Comparison of ENCODE assay signal across 19 mouse cellular contexts in genomic region chr16:88294209-88294608, GRCm38 (mm10). TPM values are rescaled to one million over a fixed set of nuclear protein-coding genes. Genes with fewer than 3 reads are reported as not detected.
DNase-seq lines count a peak whose midpoint lies in the region; ATAC-seq and TF ChIP-seq lines count a peak whose summit lies in the region.
"Had no signal": no experiment of that assay in that cellular context is flagged by ENCODE, and none has a peak within 500 bp of the region (broad histone marks: within the 10 kb centered on the region; RNA-seq: fewer than 3 reads in every experiment).

No protein-coding gene starts in this region.

- no peak overlapping the region for H3K9ac ChIP-seq in hindbrain, embryonic 14.5 days
- H3K9ac ChIP-seq in hindbrain, embryonic 13.5 days = no peak overlapping the region
- H3K9ac ChIP-seq in lung, embryonic 14.5 days = no peak overlapping the region
- H3K9ac ChIP-seq: forebrain, embryonic 13.5 days; limb, embryonic 13.5 days; midbrain, embryonic 13.5 days; stomach, embryonic 15.5 days had no signal

- no peak overlapping the region for H3K27ac ChIP-seq in hindbrain, embryonic 14.5 days
- H3K27ac ChIP-seq in hindbrain, embryonic 13.5 days = no peak overlapping the region
- H3K27ac ChIP-seq in lung, embryonic 14.5 days (ENCODE audit: low read depth) = no peak overlapping the region
- H3K27ac ChIP-seq: forebrain, embryonic 13.5 days; limb, embryonic 13.5 days; midbrain, embryonic 13.5 days; stomach, embryonic 15.5 days had no signal

- peak; percentile 44 for TF ChIP-seq CTCF in lung, embryonic 14.5 days (IDR thresholded peaks at IDR 0.05; ENCODE audit: low read depth)
- TF ChIP-seq CTCF in brain, embryonic 14.5 days (IDR thresholded peaks at IDR 0.05; ENCODE audit: borderline replicate concordance, extremely low read depth, insufficient read depth, insufficient read length) = peak; percentile 40; the same call in 1 of the 2 replicates

- H3K27me3 ChIP-seq in hindbrain, embryonic 14.5 days (ENCODE audit: control insufficient read depth, insufficient read depth, low read length) = no peaks in the 10 kb centered on the region
- H3K27me3 ChIP-seq in hindbrain, embryonic 13.5 days = peaks cover 2% of the 10 kb centered on the region; the same call in 1 of the 2 replicates
- peaks cover 21% of the 10 kb centered on the region for H3K27me3 ChIP-seq in lung, embryonic 14.5 days (ENCODE audit: insufficient read depth, low read length)

- no peak for ATAC-seq in hindbrain, embryonic 14.5 days (ENCODE audit: low FRiP score)
- ATAC-seq in hindbrain, embryonic 13.5 days (ENCODE audit: low FRiP score) = no peak
- no peak for ATAC-seq in lung, embryonic 14.5 days (ENCODE audit: insufficient read depth)
- ATAC-seq: forebrain, embryonic 13.5 days; intestine, embryonic 16.5 days; midbrain, embryonic 13.5 days had no signal

- no peaks in the 10 kb centered on the region for H3K36me3 ChIP-seq in hindbrain, embryonic 14.5 days (replicated peaks; ENCODE audit: control insufficient read depth, insufficient read depth)
- H3K36me3 ChIP-seq in hindbrain, embryonic 13.5 days = no peaks in the 10 kb centered on the region
- no peaks in the 10 kb centered on the region for H3K36me3 ChIP-seq in lung, embryonic 14.5 days (ENCODE audit: insufficient read depth)
- H3K36me3 ChIP-seq: G1E; limb, embryonic 13.5 days; midbrain, embryonic 13.5 days; stomach, embryonic 15.5 days had no signal

- H3K4me1 ChIP-seq in hindbrain, embryonic 14.5 days (replicated peaks; ENCODE audit: control insufficient read depth, insufficient read depth, low read length) = peaks cover 8% of the 10 kb centered on the region; the same call in 1 of the 2 replicates
- H3K4me1 ChIP-seq in hindbrain, embryonic 13.5 days (replicated peaks) = peaks cover 5% of the 10 kb centered on the region
- no peaks in the 10 kb centered on the region for H3K4me1 ChIP-seq in lung, embryonic 14.5 days (ENCODE audit: insufficient read depth)

- WGBS in hindbrain, embryonic 14.5 days = 48% methylated on average over 3 of the region's 3 CpGs
- WGBS in hindbrain, embryonic 13.5 days = 63% methylated on average over 3 of the region's 3 CpGs
- 41% methylated on average over 3 of the region's 3 CpGs for WGBS in lung, embryonic 14.5 days

- H3K4me2 ChIP-seq in hindbrain, embryonic 14.5 days (replicated peaks) = no peak overlapping the region
- no peak overlapping the region for H3K4me2 ChIP-seq in hindbrain, embryonic 13.5 days
- H3K4me2 ChIP-seq in lung, embryonic 14.5 days = no peak overlapping the region
- H3K4me2 ChIP-seq: forebrain, embryonic 13.5 days; limb, embryonic 13.5 days; midbrain, embryonic 13.5 days; stomach, embryonic 15.5 days had no signal

- no peaks in the 10 kb centered on the region for H3K9me3 ChIP-seq in hindbrain, embryonic 14.5 days (ENCODE audit: control insufficient read depth, low read length)
- no peaks in the 10 kb centered on the region for H3K9me3 ChIP-seq in hindbrain, embryonic 13.5 days
- no peaks in the 10 kb centered on the region for H3K9me3 ChIP-seq in lung, embryonic 14.5 days (ENCODE audit: low read depth, low read length)
- H3K9me3 ChIP-seq: forebrain, embryonic 13.5 days; limb, embryonic 13.5 days; midbrain, embryonic 13.5 days; stomach, embryonic 15.5 days had no signal

- TF ChIP-seq POLR2A in brain, embryonic 14.5 days (IDR thresholded peaks at IDR 0.05; ENCODE audit: borderline replicate concordance, extremely low read depth, insufficient read depth, insufficient read length, poor library complexity, severe bottlenecking) = no peak

- DNase-seq in hindbrain, embryonic 14.5 days (ENCODE audit: low spot score) = peak; percentile 49
- DNase-seq in lung, embryonic 14.5 days = peak; percentile 17
- DNase-seq in lung, adult 18-20 months = no peak
- DNase-seq in brain, embryonic 14.5 days (ENCODE audit: low read depth) = peak; percentile 49
- peak; percentile 27 for DNase-seq in retina, postnatal 1 day
- no peak for DNase-seq in cerebellum, adult 18-20 months
- DNase-seq: cerebellum, adult 11-12 months; cerebellum, postnatal 36 days; kidney, postnatal 10 days; layer of hippocampus, adult 9-11 months; lung, adult 2 months had no signal

- no peak overlapping the region for H3K4me3 ChIP-seq in hindbrain, embryonic 14.5 days (replicated peaks; ENCODE audit: low read length)
- no peak overlapping the region for H3K4me3 ChIP-seq in hindbrain, embryonic 13.5 days
- no peak overlapping the region for H3K4me3 ChIP-seq in lung, embryonic 14.5 days (ENCODE audit: low read depth, low read length)
- H3K4me3 ChIP-seq: forebrain, embryonic 13.5 days; limb, embryonic 13.5 days; midbrain, embryonic 13.5 days; stomach, embryonic 15.5 days had no signal

RNA-seq across cellular contexts. Expression of gene Grik1, which starts 4.1 kb away (rescaled TPM):
- polyA plus RNA-seq in hindbrain, embryonic 14.5 days (2014; fragmentation: Nextera tagmentation; extraction: Ambion mirVana) = 31.7 and 32.3 TPM in 2 replicates
- 18.3 and 19.7 TPM in 2 replicates for polyA plus RNA-seq in hindbrain, embryonic 13.5 days (2015; fragmentation: Nextera tagmentation; extraction: Ambion mirVana)
- 0.39 and 0.51 TPM in 2 replicates for polyA plus RNA-seq in lung, embryonic 14.5 days (2014; fragmentation: Nextera tagmentation; extraction: Ambion mirVana)
- 15.0 and 21.0 TPM in 2 replicates for polyA plus RNA-seq in brain, embryonic 14.5 days (2012; rRNA removed)
- polyA plus RNA-seq: G1E; gonadal fat pad, adult 2 months had no signal

Comparison
In these comparisons a context has a peak if more than half of its experiments do, and no peak if none do; other contexts are left out.
1. DNase-seq: peak in hindbrain, embryonic 14.5 days (single experiment), lung, embryonic 14.5 days (single experiment), brain, embryonic 14.5 days (single experiment) and retina, postnatal 1 day (single experiment); none in lung, adult 18-20 months (0 of 2) and cerebellum, adult 18-20 months (0 of 2).
2. RNA of gene Grik1, which starts 4.1 kb away (polyA plus RNA-seq): 31.7 to 32.3 TPM in hindbrain, embryonic 14.5 days, 15.0 to 21.0 TPM in brain, embryonic 14.5 days and 18.3 to 19.7 TPM in hindbrain, embryonic 13.5 days; 0.39 to 0.51 TPM in lung, embryonic 14.5 days; every median in the first group is over 10 times any median in the second.